Mouse (Mus musculus) small intestine, adult 2 months (tissue): ENCODE measurements around the gene Erg28.

Source experiments
- CTCF ChIP-seq: fragments of 200-500 bp; IDR thresholded peaks from 2 replicates; pipeline ENCODE4 v1.5.1; 2012; ENCODE audit warnings: low read depth, mild to moderate bottlenecking, control low read depth, inconsistent platforms, low read length, moderate library complexity, mixed read lengths; ENCODE audit not compliant: insufficient replicate concordance, insufficient read length; ENCODE audit errors: extremely low read depth
- POLR2A ChIP-seq: fragments of 200-500 bp; IDR thresholded peaks from 2 replicates; pipeline ENCODE4 v1.6.1; 2012; ENCODE audit warnings: low read depth, mild to moderate bottlenecking, control low read depth, inconsistent platforms, low read length, moderate library complexity

DNA sequence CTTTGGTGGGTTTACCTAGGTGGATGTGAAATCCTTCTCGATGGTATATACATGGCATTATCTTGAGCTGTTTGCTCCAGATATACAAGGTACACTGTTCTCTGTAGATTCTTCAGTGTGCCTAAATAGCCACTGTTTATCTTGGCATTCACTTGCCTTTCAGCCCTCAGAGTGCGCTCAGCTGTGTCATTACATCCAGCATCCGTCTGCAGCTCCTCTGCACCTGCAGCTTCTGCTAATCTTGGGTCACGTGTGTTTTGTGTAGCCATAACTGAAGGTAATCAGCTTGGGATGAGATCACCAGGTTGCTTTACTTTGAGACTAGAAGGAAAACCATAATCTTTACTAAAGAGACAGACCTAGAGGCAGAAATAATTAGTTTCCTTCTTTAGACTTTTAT, 42.3 kb upstream of the Erg28 start:
- TF ChIP-seq CTCF = no peak
- TF ChIP-seq POLR2A = no peak
